Mouse (Mus musculus) left cerebral cortex, postnatal 14 days (tissue): Measurements from ENCODE around the gene Cox4i2. TPM values are rescaled to one million over a fixed set of nuclear protein-coding genes. Genes with fewer than 3 reads are reported as not detected.

Experiments used
- DNase-seq, 2 experiments: peaks; one replicate each; pipeline ENCODE4 v3.0.0; 2021 to 2022; ENCODE audit warnings: low spot score in 2 of 2, mixed read lengths in 1 of 2
- intact Hi-C: fragments of 180-260 bp; cut with DNase I; formaldehyde crosslinking; loops from one replicate; pipeline ENCODE4 v1.15.1; 2025
- long read RNA-seq, 2 experiments: library from polyadenylated mRNA; stranded (forward); transcript quantifications; one replicate each; pipeline ENCODE4 v2.0.0; 2021
- total RNA-seq, 2 experiments: library from RNA; stranded (reverse); gene quantifications; 2 replicates each; pipeline ENCODE4 v1.2.3; 2021

Cox4i2 gene
- total RNA-seq, result 1 to 10 TPM; 2.3 to 2.8 TPM
- long read RNA-seq, experiment 1, partial matches to known transcripts, result 0 of 2 reads
- long read RNA-seq, experiment 1, other reads (novel, unspliced or antisense), result 0 of 2 reads
- long read RNA-seq, experiment 2, partial matches to known transcripts, result 0 of 3 reads
- long read RNA-seq, experiment 2, other reads (novel, unspliced or antisense), result 0 of 3 reads

GRCm38 (mm10) chr2:152753944-152754711, at the start of gene Cox4i2:
Gene Cox4i2 (plus strand): TSS chr2:152754173.
- intact Hi-C loops, result no loop called here
- DNase-seq, result no peak

- no peak for DNase-seq
- intact Hi-C loops, result no loop called here
Observed at GRCm38 (mm10) chr2:152704256-152704605, 49.7 kb upstream of the Cox4i2 start.

- intact Hi-C loops, result no loop called here
- no peak for DNase-seq
Observed at GRCm38 (mm10) chr2:152704811-152705370, 49.1 kb upstream of the Cox4i2 start.

- intact Hi-C loops, result no loop called here
- peak; percentile 48 to 53 for DNase-seq
Observed at GRCm38 (mm10) chr2:152705993-152706571, 47.9 kb upstream of the Cox4i2 start.

- intact Hi-C loops, result no loop called here
- no peak for DNase-seq
Observed at GRCm38 (mm10) chr2:152707186-152707585, 46.8 kb upstream of the Cox4i2 start.

- intact Hi-C loops, result no loop called here
- DNase-seq, result peak; percentile 73 to 75
Observed at GRCm38 (mm10) chr2:152707627-152708026, 46.3 kb upstream of the Cox4i2 start.

GRCm38 (mm10) chr2:152709066-152709465, 44.9 kb upstream of the Cox4i2 start:
- intact Hi-C loops, result no loop called here
- DNase-seq, result no peak

- intact Hi-C loops, result no loop called here
- no peak for DNase-seq
Observed at GRCm38 (mm10) chr2:152716241-152716772, 37.7 kb upstream of the Cox4i2 start.

- intact Hi-C loops, result no loop called here
- DNase-seq, result no peak
Observed at GRCm38 (mm10) chr2:152717652-152718051, 36.3 kb upstream of the Cox4i2 start.

GRCm38 (mm10) chr2:152718076-152718475, 35.9 kb upstream of the Cox4i2 start:
- no peak for DNase-seq
- intact Hi-C loops, result no loop called here

- DNase-seq, result no peak
- intact Hi-C loops, result no loop called here
Observed at GRCm38 (mm10) chr2:152723651-152724331, 30.2 kb upstream of the Cox4i2 start.

GRCm38 (mm10) chr2:152724332-152724723, 29.6 kb upstream of the Cox4i2 start:
- no peak for DNase-seq
- intact Hi-C loops, result no loop called here

- DNase-seq, result no peak
- intact Hi-C loops, result no loop called here
Observed at GRCm38 (mm10) chr2:152725178-152725750, 28.7 kb upstream of the Cox4i2 start.

GRCm38 (mm10) chr2:152726213-152726612, 27.8 kb upstream of the Cox4i2 start:
- intact Hi-C loops, result no loop called here
- no peak for DNase-seq

GRCm38 (mm10) chr2:152726751-152727335, 27.1 kb upstream of the Cox4i2 start:
- no peak for DNase-seq
- intact Hi-C loops, result no loop called here

- intact Hi-C loops, result no loop called here
- no peak for DNase-seq
Observed at GRCm38 (mm10) chr2:152727795-152728510, 26.0 kb upstream of the Cox4i2 start.

- no peak for DNase-seq
- intact Hi-C loops, result no loop called here
Observed at GRCm38 (mm10) chr2:152728594-152728993, 25.4 kb upstream of the Cox4i2 start.

- no peak for DNase-seq
- intact Hi-C loops, result no loop called here
Observed at GRCm38 (mm10) chr2:152729013-152729635, 24.8 kb upstream of the Cox4i2 start.
